Mouse (Mus musculus) urinary bladder, adult 18-20 months (tissue): ENCODE results near the gene Trpv6.
A peak's percentile ranks its signal among the peaks of the same experiment; 100 is the strongest.

Source experiments
- DNase-seq, 2 experiments: peaks; one replicate each; pipeline ENCODE4 v3.0.0; 2022; ENCODE audit warnings: low spot score in 2 of 2, mixed read lengths in 2 of 2

The Trpv6 gene

GRCm38 (mm10) chr6:41621241-41621990, 14.8 kb downstream of the Trpv6 start:
- DNase-seq = no peak

- no peak for DNase-seq
Observed at GRCm38 (mm10) chr6:41620173-41620798, 15.9 kb downstream of the Trpv6 start.

- DNase-seq = no peak
Observed at GRCm38 (mm10) chr6:41607637-41608036, 28.6 kb downstream of the Trpv6 start.

GRCm38 (mm10) chr6:41606214-41606613, 30.0 kb downstream of the Trpv6 start:
- peak; percentile 13 to 25 for DNase-seq

GRCm38 (mm10) chr6:41605794-41606104, 30.5 kb downstream of the Trpv6 start:
- no peak for DNase-seq

- peak; percentile 71 to 75 for DNase-seq
Observed at GRCm38 (mm10) chr6:41605061-41605793, 31.0 kb downstream of the Trpv6 start, which contains the start of gene Ephb6. Gene Ephb6, plus strand, starts transcription at chr6:41605482.

- peak; percentile 33 to 77 for DNase-seq
Observed at GRCm38 (mm10) chr6:41604401-41605050, 31.7 kb downstream of the Trpv6 start.

- DNase-seq = no peak
Observed at GRCm38 (mm10) chr6:41582189-41582588, 54.0 kb downstream of the Trpv6 start.

- no peak for DNase-seq
Observed at GRCm38 (mm10) chr6:41581295-41581694, 54.9 kb downstream of the Trpv6 start.

- no peak for DNase-seq
Observed at GRCm38 (mm10) chr6:41577297-41577696, 58.9 kb downstream of the Trpv6 start.

- DNase-seq = peak in 1 of 2 experiments; percentile 34
Observed at GRCm38 (mm10) chr6:41576526-41577097, 59.6 kb downstream of the Trpv6 start.
